Mouse (Mus musculus) MEL (cell line): ENCODE data around the gene Olfr1089. TPM values are rescaled to one million over a fixed set of nuclear protein-coding genes. Genes with fewer than 3 reads are reported as not detected.

Source experiments
- DNase-seq: peaks from one replicate; pipeline ENCODE4 v3.0.0; 2011; ENCODE audit warnings: low read depth, low spot score
- H3K27ac ChIP-seq: 2 replicates; pipeline ENCODE4 v1.5.1; 2012; ENCODE audit warnings: low read depth, mild to moderate bottlenecking, control low read depth, low read length, moderate library complexity; ENCODE audit not compliant: control insufficient read depth
- H3K27me3 ChIP-seq, 2 experiments: fragments of 150-350 bp in 1 of 2; sonication (generic) in 1 of 2; 2 replicates each; pipeline ENCODE4 v1.6.1; 2012; ENCODE audit warnings: low read length in 2 of 2, mild to moderate bottlenecking in 2 of 2, improper control_type of control experiment in 1 of 2, moderate library complexity in 1 of 2; ENCODE audit not compliant: insufficient read depth in 2 of 2, control insufficient read depth in 1 of 2
- H3K36me3 ChIP-seq, 2 experiments: 2 replicates each; pipeline ENCODE4 v1.6.1; 2012 to 2014; ENCODE audit warnings: low read length in 2 of 2, improper control_type of control experiment in 1 of 2, inconsistent platforms in 1 of 2, mild to moderate bottlenecking in 1 of 2; ENCODE audit not compliant: insufficient read depth in 2 of 2, control insufficient read depth in 1 of 2
- H3K4me1 ChIP-seq, 2 experiments: fragments of 150-350 bp in 1 of 2; sonication (generic) in 1 of 2; 2 replicates each; pipeline ENCODE4 v1.6.1; 2012; ENCODE audit warnings: low read length in 2 of 2, improper control_type of control experiment in 1 of 2, mild to moderate bottlenecking in 1 of 2; ENCODE audit not compliant: insufficient read depth in 2 of 2, control insufficient read depth in 1 of 2
- H3K4me3 ChIP-seq, 2 experiments: fragments of 150-350 bp in 1 of 2; sonication (generic) in 1 of 2; 2 replicates each; pipeline ENCODE4 v1.5.1; 2012; ENCODE audit warnings: low read depth in 2 of 2, low read length in 2 of 2, mild to moderate bottlenecking in 2 of 2, moderate library complexity in 2 of 2, control low read depth in 1 of 2, improper control_type of control experiment in 1 of 2; ENCODE audit not compliant: control insufficient read depth in 1 of 2, insufficient read depth in 1 of 2
- H3K79me2 ChIP-seq: 2 replicates; pipeline ENCODE4 v1.6.1; 2012; ENCODE audit warnings: mild to moderate bottlenecking, low read length, moderate library complexity; ENCODE audit not compliant: control insufficient read depth, poor library complexity, insufficient read depth
- H3K9ac ChIP-seq: 2 replicates; pipeline ENCODE4 v1.6.1; 2012; ENCODE audit warnings: low read depth, mild to moderate bottlenecking, control low read depth, low read length, moderate library complexity; ENCODE audit not compliant: control insufficient read depth, poor library complexity, severe bottlenecking
- H3K9me3 ChIP-seq: fragments of 150-350 bp; sonication (generic); replicated peaks from 2 replicates; pipeline ENCODE4 v1.6.1; 2012; ENCODE audit warnings: mild to moderate bottlenecking, low read length, improper control_type of control experiment, moderate library complexity; ENCODE audit not compliant: insufficient read depth
- CHD2 ChIP-seq: IDR thresholded peaks from 2 replicates; pipeline ENCODE4 v1.6.1; 2011; ENCODE audit warnings: low read length, improper control_type of control experiment
- E2F4 ChIP-seq: IDR thresholded peaks from 2 replicates; pipeline ENCODE4 v1.6.1; 2011; ENCODE audit warnings: low read depth, low read length, improper control_type of control experiment, borderline replicate concordance
- ELF1 ChIP-seq: IDR thresholded peaks from 2 replicates; pipeline ENCODE4 v1.6.1; 2014; ENCODE audit warnings: low read depth, mild to moderate bottlenecking, inconsistent platforms, low read length, improper control_type of control experiment, moderate library complexity
- EP300 ChIP-seq, 2 experiments: IDR thresholded peaks; 2 replicates each; pipeline ENCODE4 v1.6.1; 2011; ENCODE audit warnings: improper control_type of control experiment in 2 of 2, low read length in 2 of 2, low read depth in 1 of 2, mild to moderate bottlenecking in 1 of 2
- GATA1 ChIP-seq: IDR thresholded peaks from 2 replicates; pipeline ENCODE4 v1.6.1; 2011; ENCODE audit warnings: low read depth, low read length, improper control_type of control experiment
- HCFC1 ChIP-seq: IDR thresholded peaks from 2 replicates; pipeline ENCODE4 v1.6.1; 2012; ENCODE audit warnings: low read depth, mild to moderate bottlenecking, inconsistent platforms, low read length, improper control_type of control experiment, moderate library complexity
- KAT2A ChIP-seq: conservative IDR thresholded peaks from 2 replicates; pipeline ENCODE4 v1.6.1; 2012; ENCODE audit warnings: low read depth, low read length, improper control_type of control experiment, inconsistent platforms
- MAFK ChIP-seq: IDR thresholded peaks from 2 replicates; pipeline ENCODE4 v1.6.1; 2011; ENCODE audit warnings: low read depth, mild to moderate bottlenecking, low read length, improper control_type of control experiment, borderline replicate concordance
- MEF2A ChIP-seq: IDR thresholded peaks from 2 replicates; pipeline ENCODE4 v1.6.1; 2014; ENCODE audit warnings: low read depth, mild to moderate bottlenecking, inconsistent platforms, low read length, improper control_type of control experiment; ENCODE audit not compliant: poor library complexity, insufficient replicate concordance, severe bottlenecking; ENCODE audit errors: extremely low read depth
- MXI1 ChIP-seq: IDR thresholded peaks from 2 replicates; pipeline ENCODE4 v1.6.1; 2011; ENCODE audit warnings: mild to moderate bottlenecking, low read depth, low read length, improper control_type of control experiment
- MYC ChIP-seq: IDR thresholded peaks from 2 replicates; pipeline ENCODE4 v1.6.1; 2011; ENCODE audit warnings: low read depth, mild to moderate bottlenecking, low read length, improper control_type of control experiment, moderate library complexity
- NRF1 ChIP-seq: IDR thresholded peaks from 2 replicates; pipeline ENCODE4 v1.6.1; 2014; ENCODE audit warnings: low read depth, mild to moderate bottlenecking, inconsistent platforms, low read length, improper control_type of control experiment, moderate library complexity; ENCODE audit not compliant: poor library complexity, insufficient read depth, severe bottlenecking
- POLR2AphosphoS2 ChIP-seq: IDR thresholded peaks from 2 replicates; pipeline ENCODE4 v1.6.1; 2011; ENCODE audit warnings: low read length, improper control_type of control experiment
- POLR2AphosphoS5 ChIP-seq: IDR thresholded peaks from 2 replicates; pipeline ENCODE4 v1.6.1; 2012; ENCODE audit warnings: low read depth, borderline replicate concordance, mild to moderate bottlenecking, inconsistent platforms, low read length, moderate library complexity, mixed read lengths
- RAD21 ChIP-seq: IDR thresholded peaks from 2 replicates; pipeline ENCODE4 v1.6.1; 2011; ENCODE audit warnings: mild to moderate bottlenecking, low read depth, low read length, improper control_type of control experiment
- SIN3A ChIP-seq: IDR thresholded peaks from 2 replicates; pipeline ENCODE4 v1.6.1; 2012; ENCODE audit warnings: low read length, improper control_type of control experiment, inconsistent platforms
- SMC3 ChIP-seq: IDR thresholded peaks from 2 replicates; pipeline ENCODE4 v1.6.1; 2011; ENCODE audit warnings: low read depth, low read length, improper control_type of control experiment
- TAL1 ChIP-seq: IDR thresholded peaks from 2 replicates; pipeline ENCODE4 v1.6.1; 2012; ENCODE audit warnings: mild to moderate bottlenecking, inconsistent platforms, low read length, moderate library complexity, mixed read lengths
- TCF12 ChIP-seq: IDR thresholded peaks from 2 replicates; pipeline ENCODE4 v1.6.1; 2014; ENCODE audit warnings: low read depth, mild to moderate bottlenecking, inconsistent platforms, low read length, improper control_type of control experiment, moderate library complexity
- USF1 ChIP-seq: IDR thresholded peaks from 2 replicates; pipeline ENCODE4 v1.6.1; 2014; ENCODE audit warnings: low read depth, mild to moderate bottlenecking, inconsistent platforms, low read length, improper control_type of control experiment, moderate library complexity
- ZC3H11A ChIP-seq: IDR thresholded peaks from 2 replicates; pipeline ENCODE4 v1.6.1; 2012; ENCODE audit warnings: low read depth, mild to moderate bottlenecking, inconsistent platforms, low read length, improper control_type of control experiment
- ZKSCAN1 ChIP-seq: IDR thresholded peaks from 2 replicates; pipeline ENCODE4 v1.6.1; 2012; ENCODE audit warnings: low read depth, mild to moderate bottlenecking, inconsistent platforms, low read length, improper control_type of control experiment, moderate library complexity
- ZMIZ1 ChIP-seq: IDR thresholded peaks from 2 replicates; pipeline ENCODE4 v1.6.1; 2012; ENCODE audit warnings: low read depth, mild to moderate bottlenecking, inconsistent platforms, low read length, improper control_type of control experiment, moderate library complexity
- polyA plus RNA-seq, 2 experiments: library from polyadenylated mRNA; stranded (reverse) in 1 of 2; unstranded in 1 of 2; fragments of >175 nt in 1 of 2; fragments of >200 nt in 1 of 2; gene quantifications; 2 replicates each; pipeline versions ENCODE4 v1.2.1 to v1.2.4; 2012; ENCODE audit warnings: low replicate concordance in 2 of 2, low read depth in 1 of 2; ENCODE audit not compliant: insufficient read length in 2 of 2, insufficient read depth in 1 of 2, missing spikeins in 1 of 2
- total RNA-seq: library from RNA; depleted of rRNA; stranded (reverse); fragments of 300-350 nt; gene quantifications from 2 replicates; pipeline ENCODE4 v1.2.3, GENCODE M21; 2012; rRNA removed

Gene Olfr1089
- total RNA-seq (not detected in 2 replicates), polyA plus RNA-seq (not detected)

GRCm38 (mm10) chr2:86733601-86734000 lies at the start of gene Olfr1089:
Gene Olfr1089 (minus strand): TSS chr2:86733701.
- no peak within 1 kb of the TSS for H3K9ac ChIP-seq
- no peak within 1 kb of the TSS for H3K27ac ChIP-seq
- DNase-seq, result no peak
- TF ChIP-seq SIN3A, result no peak
- no peak for TF ChIP-seq RAD21
- no peak for TF ChIP-seq ZC3H11A
- TF ChIP-seq MXI1, result no peak
- no peak for TF ChIP-seq GATA1
- no peak for TF ChIP-seq EP300 (IDR thresholded peaks at IDR 0.05; ENCODE audit: low read depth in 1 of 2, low read length in 2 of 2)
- no peak within 1 kb of the TSS for H3K4me3 ChIP-seq
- no peaks in the 10 kb centered on the region for H3K9me3 ChIP-seq
- H3K4me1 ChIP-seq, result no peaks in the 10 kb centered on the region
- H3K79me2 ChIP-seq, result no peaks in the 10 kb centered on the region
- H3K36me3 ChIP-seq, result no peaks in the 10 kb centered on the region
- no peaks in the 10 kb centered on the region for H3K27me3 ChIP-seq

GRCm38 (mm10) chr2:86782179-86782578 lies 48.7 kb upstream of the Olfr1089 start, which contains the start of gene Olfr1093:
Gene Olfr1093 (plus strand): TSS chr2:86782479.
- no peak within 1 kb of the TSS for H3K9ac ChIP-seq
- H3K79me2 ChIP-seq, result no peaks in the 10 kb centered on the region
- no peaks in the 10 kb centered on the region for H3K4me1 ChIP-seq
- no peak for DNase-seq
- H3K27me3 ChIP-seq, result no peaks in the 10 kb centered on the region
- TF ChIP-seq MYC (no peak), E2F4 (no peak), POLR2AphosphoS2 (no peak), ELF1 (no peak), MAFK (no peak), SMC3 (no peak), GATA1 (no peak), ZMIZ1 (no peak), ZKSCAN1 (no peak), POLR2AphosphoS5 (no peak), KAT2A (no peak), CHD2 (no peak), USF1 (no peak), MXI1 (no peak), TCF12 (no peak), NRF1 (no peak), MEF2A (no peak), TAL1 (no peak), HCFC1 (no peak), SIN3A (no peak)
- H3K27ac ChIP-seq, result no peak within 1 kb of the TSS
- H3K4me3 ChIP-seq, result no peak within 1 kb of the TSS
- no peaks in the 10 kb centered on the region for H3K9me3 ChIP-seq
- no peaks in the 10 kb centered on the region for H3K36me3 ChIP-seq
